Mouse (Mus musculus): ENCODE measurements around the gene Lamtor3.
"Not testable (repeated sequence)": the region's sequence is repeated elsewhere in the genome, so short reads cannot be mapped to it uniquely, and the experiment has no call there.

Lamtor3 gene

DNA sequence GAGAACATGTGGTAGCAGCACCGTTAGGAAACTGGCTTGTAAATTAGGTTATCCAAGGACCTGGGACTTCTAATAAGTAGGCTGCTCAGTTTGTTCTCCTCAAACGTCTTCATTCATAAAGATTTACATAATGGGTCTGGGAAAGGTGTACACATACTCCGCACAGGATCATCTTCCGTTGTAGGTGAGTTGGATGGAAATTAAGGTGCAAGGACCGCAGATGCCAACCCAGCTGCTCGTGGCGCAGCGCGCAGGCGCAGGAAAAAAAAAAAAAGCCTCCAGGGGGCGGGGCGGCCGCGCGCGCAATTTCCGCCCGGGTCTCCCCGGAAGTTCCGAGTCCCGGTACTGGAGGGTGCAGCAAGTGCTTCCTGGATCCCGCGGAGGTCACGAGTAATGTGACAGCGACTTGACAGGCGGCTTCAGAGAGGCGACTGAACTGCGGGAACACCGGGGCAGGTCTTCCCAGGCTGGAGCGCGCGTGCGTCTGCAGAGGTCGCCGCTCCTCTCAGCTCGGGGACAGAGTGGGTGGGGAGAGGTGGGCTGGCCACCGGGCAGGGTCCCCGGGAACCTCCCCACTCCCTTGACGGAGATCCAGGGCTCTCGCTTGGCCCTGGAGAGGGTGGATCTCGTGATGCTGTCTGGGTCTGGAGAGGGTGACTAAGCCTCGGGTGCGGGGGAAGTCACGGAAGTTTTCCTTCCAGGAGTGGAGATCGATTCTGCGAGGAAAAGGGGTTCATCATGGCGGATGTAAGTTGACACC is at the start of gene Lamtor3:
TSS of gene Lamtor3 (plus strand) at position 335 of the 760 bp plus-strand sequence.
- DNase-seq, result peak; percentile 89 to 94

DNA sequence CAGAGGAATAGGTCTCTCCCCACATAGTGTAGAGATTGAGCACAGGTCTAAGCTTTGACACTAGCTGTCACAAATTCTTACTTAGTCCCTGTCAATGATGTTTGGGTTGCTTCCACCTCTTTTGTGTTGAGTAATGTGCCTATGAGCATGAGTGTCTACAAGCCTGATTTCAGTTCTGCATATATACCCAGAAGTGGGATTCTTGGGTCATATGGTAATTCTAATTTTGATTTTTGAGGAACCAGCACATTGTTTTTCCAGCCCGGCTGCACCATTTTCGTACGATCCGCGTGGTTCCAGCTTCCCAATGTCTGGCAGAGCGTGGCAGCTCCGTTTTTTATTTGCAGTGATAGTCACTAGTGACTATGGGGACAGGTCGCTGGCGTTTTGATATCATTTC is 48.9 kb upstream of the Lamtor3 start:
- DNase-seq, result no peak

DNA sequence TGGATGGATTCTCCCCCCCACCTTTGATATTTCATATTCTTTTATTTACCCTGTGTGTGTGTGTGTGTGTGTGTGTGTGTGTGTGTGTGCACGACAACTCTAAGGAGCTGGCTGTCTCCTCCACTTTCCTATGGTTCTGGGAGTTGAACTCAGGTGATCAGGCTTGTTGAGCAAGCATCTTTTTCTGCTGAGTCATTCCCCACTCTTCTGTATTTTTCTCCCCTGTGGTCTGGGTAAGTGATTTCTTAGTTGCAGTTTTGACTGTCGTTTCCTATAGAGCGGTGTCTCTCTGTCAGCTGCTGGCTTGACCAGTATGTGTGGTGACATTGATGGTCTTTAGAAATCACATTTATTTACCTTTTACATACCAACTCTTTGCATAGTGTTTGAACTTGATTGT is 39.0 kb upstream of the Lamtor3 start:
- no peak for DNase-seq

DNA sequence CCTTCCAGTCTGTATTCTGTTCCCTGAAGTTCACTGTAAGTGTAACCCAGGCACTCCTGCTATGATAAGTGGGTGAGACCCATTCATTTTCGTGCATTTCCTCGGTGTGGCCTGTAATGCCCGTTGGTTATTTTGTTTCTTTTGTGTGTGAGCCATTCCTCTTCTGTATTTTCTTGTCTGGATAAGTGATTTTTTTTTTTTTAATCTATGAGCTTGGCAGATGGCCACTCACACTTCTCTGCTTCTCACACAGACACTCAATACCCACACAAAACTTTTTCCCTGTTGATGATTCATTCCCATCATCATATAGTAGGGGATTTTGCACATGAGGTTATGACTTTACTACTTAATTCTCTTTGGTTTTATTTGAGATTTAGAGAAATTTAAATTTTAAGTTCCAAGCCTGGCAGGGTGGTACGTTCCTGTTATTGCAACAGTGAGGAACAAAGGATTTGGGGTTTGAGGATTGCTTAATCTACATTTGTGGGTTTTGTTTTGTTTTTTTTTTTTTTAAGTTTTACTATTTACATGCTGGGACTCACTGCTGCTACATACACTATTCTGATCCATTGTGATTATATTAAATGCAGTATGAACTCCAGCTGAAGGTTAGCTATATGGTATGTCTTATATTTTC is 38.1 kb upstream of the Lamtor3 start:
- no peak for DNase-seq

DNA sequence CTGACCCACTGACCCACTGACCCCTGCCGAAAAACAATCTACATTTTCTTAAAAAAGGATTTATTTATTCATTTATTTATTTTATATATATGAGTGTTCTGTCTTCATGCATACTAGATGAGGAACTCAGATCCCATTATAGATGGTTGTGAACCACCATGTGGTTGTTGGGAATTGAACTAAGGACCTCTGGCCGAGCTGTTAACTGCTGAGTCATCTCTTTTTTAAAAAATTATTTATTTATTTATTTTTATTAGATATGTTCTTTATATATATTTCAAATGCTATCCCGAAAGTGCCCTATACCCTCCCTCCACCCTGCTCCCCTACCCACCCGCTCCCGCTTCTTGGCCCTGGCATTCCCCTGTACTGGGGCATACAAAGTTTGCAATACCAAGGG is 37.2 kb upstream of the Lamtor3 start:
- no peak for DNase-seq

DNA sequence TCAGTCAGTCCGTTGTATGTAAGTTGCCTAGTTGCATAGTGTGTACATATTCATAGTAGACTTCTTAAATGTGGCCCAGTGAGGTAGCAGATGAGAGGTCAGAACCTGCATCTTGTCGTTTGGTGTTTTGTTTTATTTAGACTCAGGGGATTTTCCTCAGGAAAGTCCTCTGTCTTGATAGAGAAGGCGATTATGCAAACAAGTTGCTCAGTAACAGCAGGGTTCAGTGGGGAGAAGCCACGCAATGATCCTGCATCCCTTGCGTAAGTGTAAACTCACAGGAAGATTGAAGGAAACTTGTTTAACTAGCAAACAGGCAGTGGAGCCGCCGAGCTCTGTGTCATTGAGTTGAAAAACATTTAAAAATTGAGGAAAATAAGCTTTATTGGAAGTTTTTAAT is 30.3 kb upstream of the Lamtor3 start:
- no peak for DNase-seq

DNA sequence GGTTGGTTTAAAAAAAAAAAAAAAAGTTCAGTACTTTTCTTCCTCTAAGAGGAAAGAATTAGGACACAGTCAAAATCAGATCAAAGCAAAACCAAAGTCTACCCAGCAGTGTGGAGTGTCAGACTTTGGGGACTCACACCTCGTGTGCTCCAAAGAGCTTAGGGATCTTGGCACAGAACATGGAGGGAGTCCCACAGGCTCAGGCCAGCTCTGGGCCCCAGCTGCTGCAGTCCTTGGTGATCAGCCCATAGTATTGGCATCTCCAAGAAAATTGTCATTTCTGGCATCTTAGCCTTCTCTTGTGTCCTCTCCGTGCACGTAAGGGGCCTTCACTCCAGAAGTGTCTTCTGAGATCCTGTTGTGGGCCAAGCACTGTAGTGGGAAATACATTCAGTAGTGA is 27.2 kb upstream of the Lamtor3 start:
- no peak for DNase-seq

DNA sequence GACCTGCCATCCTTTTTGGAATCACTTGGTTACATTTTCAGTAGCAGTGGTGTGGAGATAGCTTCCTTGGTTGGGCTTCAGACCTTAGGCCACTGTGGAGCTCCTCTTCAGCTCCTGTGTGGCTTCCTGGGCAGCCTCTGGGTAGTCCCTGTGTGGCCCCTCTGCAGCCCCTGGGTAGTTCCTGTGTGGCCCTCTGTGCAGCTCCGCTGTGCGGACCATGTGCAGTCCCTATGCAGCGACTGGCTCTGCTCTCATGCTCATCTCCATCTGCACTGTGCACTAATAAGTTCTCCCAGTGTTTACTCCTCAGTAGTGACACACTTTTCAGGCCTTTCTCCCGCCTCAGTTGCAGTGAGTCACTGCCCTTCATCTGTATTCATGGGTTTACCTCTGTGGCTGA is 26.2 kb upstream of the Lamtor3 start:
- DNase-seq, result no peak

DNA sequence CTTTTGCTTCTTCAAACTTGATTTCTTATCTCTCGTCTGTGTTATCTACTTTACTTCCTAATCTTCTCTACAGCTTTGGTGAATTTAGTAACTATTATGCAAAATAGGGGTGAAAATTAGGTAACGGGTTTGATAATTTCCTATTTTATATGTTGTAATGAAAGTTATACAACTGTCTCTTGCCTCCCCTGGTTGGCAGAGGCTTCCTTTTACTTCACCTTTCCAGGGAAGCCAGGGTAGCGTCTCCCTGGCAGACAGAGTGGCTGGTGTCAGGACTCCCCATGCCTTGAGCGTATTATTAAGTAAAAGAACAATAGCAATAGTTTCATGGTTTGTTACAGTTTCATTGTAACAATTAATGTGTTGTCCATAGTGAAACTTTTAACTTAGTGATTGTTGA is 24.5 kb upstream of the Lamtor3 start:
- DNase-seq, result no peak

DNA sequence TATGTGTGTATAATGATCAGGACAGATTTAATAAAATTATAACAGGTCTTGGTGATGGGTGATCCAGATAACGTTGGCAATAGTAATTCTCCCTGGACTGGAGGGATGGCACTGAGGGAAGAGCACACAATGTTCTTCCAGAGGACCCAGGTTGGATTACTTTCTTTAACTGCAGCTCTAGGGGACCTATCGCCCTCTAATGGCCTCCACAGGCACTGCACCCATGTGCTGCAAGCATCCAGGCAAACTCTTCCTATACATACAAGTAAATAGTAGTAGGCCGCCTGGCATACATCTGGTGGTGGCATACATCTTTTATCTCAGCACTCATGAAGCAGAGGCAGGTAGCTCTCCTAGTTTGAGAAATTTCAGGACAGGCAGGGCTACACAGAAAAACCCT is 23.1 kb upstream of the Lamtor3 start:
- no peak for DNase-seq

DNA sequence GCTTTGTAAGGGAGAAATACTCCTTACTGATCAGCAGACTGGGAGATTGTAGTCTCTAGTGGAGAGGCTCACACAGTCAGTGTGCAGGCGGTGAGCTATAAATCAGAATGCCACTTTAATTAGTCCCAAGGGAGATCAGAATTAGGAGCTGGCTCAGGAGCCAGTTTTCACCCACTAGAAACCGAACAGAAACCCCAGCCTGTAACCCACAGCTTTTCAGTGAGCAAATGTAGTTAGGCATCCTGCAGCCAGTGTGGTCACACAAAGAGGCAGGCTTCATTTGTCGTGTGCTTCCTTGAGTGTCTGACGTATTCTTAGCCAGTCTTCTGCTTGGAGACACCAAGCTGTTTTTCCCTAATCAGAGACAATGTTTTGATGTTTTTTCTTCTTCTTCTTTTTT is 21.9 kb upstream of the Lamtor3 start:
- DNase-seq, result no peak

DNA sequence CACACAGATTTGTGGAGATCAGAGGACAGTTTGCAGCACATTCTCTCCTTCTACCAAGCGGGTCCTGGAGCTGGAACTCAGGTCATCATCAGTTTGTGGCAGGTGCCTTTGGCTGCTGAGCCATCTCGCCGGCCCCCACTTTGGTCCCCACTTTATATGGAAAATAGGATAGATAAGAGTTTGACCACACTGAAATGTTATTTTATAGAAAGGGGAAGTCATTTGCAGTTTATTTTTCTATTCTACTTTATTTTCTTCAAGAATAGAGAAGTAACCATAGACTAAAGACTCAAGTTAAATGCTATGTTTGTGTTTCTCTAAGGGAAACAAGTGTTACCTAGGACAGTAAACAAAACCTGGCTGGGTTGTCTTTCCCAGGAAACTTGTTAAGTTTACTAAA is 21.4 kb upstream of the Lamtor3 start:
- DNase-seq, result no peak

DNA sequence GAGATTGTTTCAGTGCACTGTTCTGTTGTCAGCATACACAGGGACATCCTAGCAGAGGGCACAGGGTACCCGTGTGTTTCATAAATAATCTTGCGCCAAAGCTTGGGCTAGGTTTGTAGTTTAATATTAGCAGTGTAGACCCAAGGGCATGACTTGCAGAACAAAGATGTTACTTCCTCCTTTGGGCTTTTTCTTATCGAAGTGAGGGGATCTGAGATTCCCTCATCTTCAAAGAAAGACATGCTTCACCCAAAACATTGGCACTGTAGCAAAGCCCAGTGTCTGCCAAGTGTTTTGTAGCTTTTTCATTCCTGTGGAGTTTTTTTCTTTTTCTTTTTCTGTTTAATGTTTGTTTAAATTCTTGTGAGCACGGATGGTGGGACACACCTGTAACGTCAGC is 20.6 kb upstream of the Lamtor3 start:
- no peak for DNase-seq

DNA sequence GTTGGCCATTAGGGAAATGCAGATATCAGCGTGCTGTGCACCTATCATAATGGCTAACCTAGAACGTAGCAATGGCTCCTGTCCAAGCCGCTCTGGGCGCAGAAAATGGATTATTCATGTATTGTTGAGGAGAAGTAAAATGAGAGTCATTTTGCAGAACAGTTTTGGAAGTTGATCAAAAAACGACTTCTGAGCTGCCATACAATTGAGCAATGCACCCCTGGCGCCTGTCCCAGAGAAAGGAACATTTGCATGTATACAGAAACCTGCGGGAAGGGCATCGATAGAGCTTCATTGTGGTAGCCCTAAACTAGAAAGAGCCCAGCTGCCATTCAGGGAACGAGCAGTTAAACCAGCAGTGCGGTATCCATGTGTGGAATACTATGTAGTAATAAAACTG is 18.2 kb upstream of the Lamtor3 start:
- no peak for DNase-seq

DNA sequence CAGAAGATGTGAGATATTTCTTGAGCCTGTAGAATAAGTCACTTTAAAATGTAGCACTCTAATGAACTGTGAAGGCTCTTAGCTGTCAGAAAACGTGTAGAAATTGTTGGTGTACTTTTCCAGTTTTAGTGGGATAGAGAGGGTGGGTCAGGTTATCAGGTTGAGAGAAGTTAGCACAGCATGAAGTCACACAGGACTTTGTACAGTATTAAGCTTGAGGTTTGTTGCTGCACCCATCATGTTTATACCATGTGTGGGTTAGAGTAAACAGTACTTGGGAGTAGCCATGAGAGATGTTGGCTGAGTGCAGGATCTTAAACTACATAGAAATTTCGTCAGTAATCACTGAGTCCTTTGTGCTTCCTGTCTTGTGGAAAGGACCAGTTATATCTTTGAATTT is 5.2 kb upstream of the Lamtor3 start:
- no peak for DNase-seq

DNA sequence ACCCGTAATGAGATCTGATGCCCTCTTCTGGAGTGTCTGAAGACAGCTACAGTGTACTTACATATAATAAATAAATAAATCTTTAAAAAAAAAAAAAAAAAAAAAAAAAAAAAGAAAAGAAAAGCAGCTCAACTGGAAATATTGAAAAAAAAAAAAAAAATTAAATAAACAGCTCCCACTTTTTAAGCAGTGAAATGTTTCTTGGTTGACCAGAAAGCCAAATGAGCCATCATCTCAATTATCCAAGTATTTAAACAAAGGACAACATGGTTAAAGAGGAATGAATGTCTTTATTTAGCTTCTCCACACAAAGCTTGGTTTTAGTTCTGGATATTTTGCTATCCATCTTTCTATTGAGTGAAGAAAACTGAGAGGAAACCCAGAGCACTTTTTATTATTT is 3.7 kb upstream of the Lamtor3 start:
- DNase-seq, result not testable (repeated sequence)

DNA sequence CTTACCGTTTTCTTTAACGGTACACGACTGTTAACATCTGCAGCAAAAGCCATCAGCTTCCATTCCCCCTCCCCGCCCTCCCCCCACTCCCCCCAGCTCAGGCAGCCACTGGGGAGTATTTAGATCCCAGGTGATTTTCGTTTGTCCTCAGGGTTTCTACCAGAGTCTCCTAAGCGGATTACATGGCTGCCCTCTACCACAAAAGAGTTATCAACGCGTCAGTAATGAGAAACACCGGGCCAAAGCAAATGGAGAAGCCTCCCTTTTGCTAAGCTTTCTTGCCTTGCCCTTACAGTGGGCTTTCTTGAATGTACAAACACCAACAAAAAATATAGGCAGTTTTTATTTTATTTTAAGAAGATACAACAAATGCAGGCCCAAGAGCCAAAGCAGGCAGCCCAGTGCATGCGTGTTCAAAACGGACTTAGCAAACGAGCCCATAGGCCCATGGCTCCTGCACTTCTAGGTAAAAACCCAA is 573 bp upstream of the Lamtor3 start:
- no peak for DNase-seq

DNA sequence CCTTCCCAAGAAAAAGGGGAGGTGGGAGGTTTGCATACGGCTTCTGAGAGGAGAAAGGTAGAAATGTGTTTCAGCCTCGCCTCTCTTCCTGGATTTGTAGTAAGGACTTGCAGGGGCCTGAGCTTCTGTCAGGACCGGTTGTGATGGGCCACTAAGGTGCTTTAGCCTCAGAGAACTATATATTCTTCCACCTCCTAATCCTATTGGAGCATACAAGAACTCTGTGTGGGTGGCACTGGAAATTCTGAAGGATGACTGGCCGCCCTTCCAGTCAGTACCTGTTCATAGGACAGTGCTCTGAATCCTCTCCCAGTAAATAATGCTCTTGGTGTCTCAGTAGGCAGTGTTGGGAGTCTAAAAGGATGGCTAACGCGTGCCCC is 616 bp downstream of the Lamtor3 start:
- no peak for DNase-seq

DNA sequence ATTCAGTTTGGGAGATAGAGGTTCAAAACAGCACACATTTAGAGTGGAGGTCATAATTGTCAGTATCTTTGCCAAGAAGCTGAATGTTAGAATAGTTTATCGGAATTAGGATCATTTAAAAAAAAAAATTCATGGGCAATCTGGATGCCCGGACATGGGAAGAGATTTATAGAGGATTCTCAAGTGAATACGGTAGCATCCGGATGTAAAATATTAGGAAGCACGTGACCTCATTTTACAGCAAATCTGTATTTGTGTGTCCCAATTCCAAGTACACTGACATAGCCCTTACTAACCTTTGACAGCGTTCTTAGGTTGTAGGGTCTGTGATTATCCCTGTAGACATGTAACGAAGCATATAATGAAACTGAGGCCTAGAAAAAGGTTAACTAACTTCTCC is 1.1 kb downstream of the Lamtor3 start:
- DNase-seq, result no peak

DNA sequence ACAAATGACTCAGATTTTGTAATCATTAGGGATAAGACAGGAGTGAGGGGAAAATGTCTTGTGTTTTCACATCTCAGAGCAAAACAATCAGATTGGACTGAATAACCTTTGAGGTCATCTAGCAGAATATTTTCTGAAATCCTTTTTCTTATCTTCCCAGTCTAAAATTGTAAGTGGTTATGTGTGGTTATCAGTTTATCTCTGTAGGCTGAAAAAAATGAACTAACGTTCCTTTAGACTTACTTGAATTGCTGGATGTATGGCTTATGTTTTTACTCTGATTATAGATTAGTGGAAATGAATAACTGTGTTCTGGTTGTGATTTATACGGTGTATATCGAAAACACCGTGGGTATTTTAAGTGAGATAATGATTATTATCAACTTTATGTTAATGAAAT is 2.3 kb downstream of the Lamtor3 start:
- no peak for DNase-seq

DNA sequence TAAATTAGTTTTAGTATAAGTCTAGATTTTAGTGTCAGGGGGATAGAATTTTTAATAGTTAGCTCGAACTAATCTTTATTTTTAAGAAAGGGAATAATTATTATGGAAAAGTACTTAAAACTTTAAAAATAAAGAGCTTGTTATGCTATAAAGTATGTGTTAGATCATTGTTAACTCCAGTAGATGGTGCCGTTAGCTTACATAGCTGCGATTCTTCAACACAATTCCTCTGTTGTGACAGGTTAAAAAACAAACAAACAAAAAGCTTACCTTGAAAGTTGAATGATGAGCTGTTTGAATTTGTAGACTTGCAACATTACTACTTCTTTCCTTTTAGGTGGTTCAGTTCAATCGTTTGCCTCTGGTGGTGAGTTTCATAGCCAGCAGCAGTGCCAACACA is 8.7 kb downstream of the Lamtor3 start:
- no peak for DNase-seq

DNA sequence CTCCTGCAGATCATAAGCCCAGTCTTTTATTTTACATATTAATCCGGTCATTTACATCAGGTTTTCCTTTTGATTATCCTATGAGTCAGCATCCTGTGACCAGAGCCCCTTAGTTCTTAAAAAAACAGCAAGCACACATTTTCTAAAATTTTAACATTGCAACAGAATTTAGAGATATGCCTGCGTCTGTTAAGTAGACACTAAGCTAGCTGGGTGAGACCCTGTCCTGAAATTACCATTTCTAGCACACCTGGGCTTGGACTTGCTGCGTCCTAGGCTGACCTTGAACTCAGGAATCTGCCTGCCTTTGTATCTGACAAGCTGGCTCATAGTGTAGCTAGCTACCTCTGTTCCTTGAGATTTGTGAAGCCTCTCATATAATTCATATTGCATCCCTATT is 11.6 kb downstream of the Lamtor3 start:
- DNase-seq, result no peak

DNA sequence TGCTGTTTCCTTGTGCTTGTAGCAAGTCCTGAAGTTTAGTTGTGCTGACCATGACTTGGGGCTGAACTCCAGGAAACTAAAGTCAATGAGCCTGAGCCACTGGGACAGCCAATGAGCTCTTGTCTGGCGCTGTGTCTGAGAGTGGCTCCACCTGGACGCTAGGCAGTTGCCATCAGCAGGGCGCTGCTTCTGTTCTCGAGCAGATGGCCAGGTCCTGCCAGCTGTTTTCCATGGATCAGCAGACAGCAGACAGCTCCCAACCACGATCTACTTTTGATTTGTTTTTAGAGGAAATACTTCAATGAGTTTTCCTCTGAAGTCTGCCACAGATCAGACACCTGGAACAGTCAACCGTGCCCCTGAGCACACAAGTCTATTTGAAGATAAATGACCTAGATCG is 14.4 kb downstream of the Lamtor3 start:
- DNase-seq, result no peak

DNA sequence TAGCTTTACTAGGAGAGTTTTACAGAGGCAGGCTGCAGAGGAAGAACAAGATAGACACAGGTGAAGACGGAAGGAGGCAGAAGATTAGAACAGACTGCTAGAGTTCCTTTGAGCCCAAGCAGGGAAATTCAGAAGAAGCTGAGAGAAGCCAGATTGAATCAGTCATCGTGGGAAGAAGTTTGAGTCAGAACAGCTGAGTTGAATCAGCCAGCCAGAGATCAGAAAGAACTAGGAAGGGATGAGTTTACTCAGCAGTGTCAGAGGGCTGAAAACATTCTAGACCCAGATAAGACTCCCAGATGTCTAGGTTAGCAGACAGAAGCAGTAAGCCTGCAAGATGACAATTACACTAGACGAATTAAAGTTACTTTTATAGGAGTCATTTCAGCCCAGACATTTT is 15.7 kb downstream of the Lamtor3 start:
- DNase-seq, result no peak
